24 mouse cellular contexts compared by ENCODE assay signal in genomic region chr7:6388971-6389370, GRCm38 (mm10). TPM values are rescaled to one million over a fixed set of nuclear protein-coding genes. Genes with fewer than 3 reads are reported as not detected.
"Had no signal": no experiment of that assay in that cellular context is flagged by ENCODE, and none has a peak within 500 bp of the region (broad histone marks: within the 10 kb centered on the region; RNA-seq: fewer than 3 reads in every experiment).

No protein-coding gene starts in this region.

- H3K9ac ChIP-seq: neural tube, embryonic 13.5 days; neural tube, embryonic 15.5 days; stomach, embryonic 15.5 days had no signal

- DNase-seq: retina, postnatal 1 day; right cerebral cortex, adult 18-20 months; right cerebral cortex, postnatal 14 days; right cerebral cortex, postnatal 25 days; right cerebral cortex, postnatal 4 days; spleen, adult 18-20 months; thymus, adult 18-20 months; thymus, adult 2 months; thymus, postnatal 14 days; thymus, postnatal 25 days; thymus, postnatal 36 days; thymus, postnatal 4 days had no signal

- H3K9me3 ChIP-seq: neural tube, embryonic 13.5 days; neural tube, embryonic 15.5 days; stomach, embryonic 15.5 days had no signal

- H3K4me3 ChIP-seq: neural tube, embryonic 13.5 days; neural tube, embryonic 15.5 days; stomach, embryonic 15.5 days had no signal

- H3K27me3 ChIP-seq: neural tube, embryonic 13.5 days; neural tube, embryonic 15.5 days; stomach, embryonic 15.5 days had no signal

- H3K27ac ChIP-seq: neural tube, embryonic 13.5 days; neural tube, embryonic 15.5 days; stomach, embryonic 15.5 days; stomach, postnatal 0 days had no signal

- H3K4me2 ChIP-seq: neural tube, embryonic 13.5 days; neural tube, embryonic 15.5 days; stomach, embryonic 15.5 days had no signal

RNA-seq across cellular contexts. Expression of gene Smim17, which starts 9.5 kb away (rescaled TPM):
- total RNA-seq: neutrophil, adult 5-6 weeks had no signal
- polyA plus RNA-seq: small intestine, adult 2 months; spleen, adult 2 months; stomach, embryonic 14.5 days; thymus, adult 2 months had no signal

RNA-seq across cellular contexts. Expression of gene Gm20715, which starts 21.1 kb away (rescaled TPM):
- total RNA-seq: neutrophil, adult 5-6 weeks had no signal
- polyA plus RNA-seq: neural tube, embryonic 13.5 days; neural tube, embryonic 14.5 days; neural tube, embryonic 15.5 days; small intestine, adult 2 months; spleen, adult 2 months; stomach, embryonic 14.5 days; stomach, embryonic 15.5 days; stomach, embryonic 16.5 days; stomach, postnatal 0 days; thymus, adult 2 months; thymus, postnatal 0 days; urinary bladder, adult 2 months had no signal

RNA-seq across cellular contexts. Expression of gene Gm3854, which starts 45.4 kb away (rescaled TPM):
- polyA plus RNA-seq: small intestine, adult 2 months had no signal
